Mouse (Mus musculus) ES-E14 (cell line): ENCODE measurements around the gene Smndc1.

Source experiments
- CHD2 ChIP-seq: IDR thresholded peaks from 2 replicates; pipeline ENCODE4 v1.6.1; 2014; ENCODE audit warnings: mild to moderate bottlenecking, low read depth, low read length, inconsistent platforms
- ZNF384 ChIP-seq: IDR thresholded peaks from 2 replicates; pipeline ENCODE4 v1.6.1; 2012; ENCODE audit warnings: low read depth, low read length, inconsistent platforms

- TF ChIP-seq CHD2 (no peak), ZNF384 (no peak)
Observed at GRCm38 (mm10) chr19:53343174-53343881, 47.0 kb downstream of the Smndc1 start.
